Mouse (Mus musculus): ENCODE data around the gene Pja2. TPM values are rescaled to one million over a fixed set of nuclear protein-coding genes. Genes with fewer than 3 reads are reported as not detected.
"Not testable (repeated sequence)": the region's sequence is repeated elsewhere in the genome, so short reads cannot be mapped to it uniquely, and the experiment has no call there.

The Pja2 gene
- polyA plus RNA-seq, 1 experiment from 2014 or later: 29.9 TPM

- WGBS (ENCODE audit: missing documents): 94% methylated on average over 2 of the region's 2 CpGs
- Histone ChIP-seq H3K4me3 (ENCODE audit: inconsistent target) (no peak overlapping the region), H3K36me3 (ENCODE audit: inconsistent target) (no peaks in the 10 kb centered on the region), H3K79me2 (ENCODE audit: inconsistent target) (peaks cover 80% of the 10 kb centered on the region), H3K27ac (no peak overlapping the region)
Measured at GRCm38 (mm10) chr17:64324556-64324955, 7.2 kb downstream of the Pja2 start.

GRCm38 (mm10) chr17:64315428-64315827 is 16.3 kb downstream of the Pja2 start:
- Histone ChIP-seq H3K79me2 (ENCODE audit: inconsistent target) (peaks cover 28% of the 10 kb centered on the region; the same call in 1 of the 2 replicates), H3K4me3 (ENCODE audit: inconsistent target) (no peak overlapping the region), H3K36me3 (ENCODE audit: inconsistent target) (peaks cover 13% of the 10 kb centered on the region; the same call in 1 of the 2 replicates), H3K27ac (no peak overlapping the region)

DNA sequence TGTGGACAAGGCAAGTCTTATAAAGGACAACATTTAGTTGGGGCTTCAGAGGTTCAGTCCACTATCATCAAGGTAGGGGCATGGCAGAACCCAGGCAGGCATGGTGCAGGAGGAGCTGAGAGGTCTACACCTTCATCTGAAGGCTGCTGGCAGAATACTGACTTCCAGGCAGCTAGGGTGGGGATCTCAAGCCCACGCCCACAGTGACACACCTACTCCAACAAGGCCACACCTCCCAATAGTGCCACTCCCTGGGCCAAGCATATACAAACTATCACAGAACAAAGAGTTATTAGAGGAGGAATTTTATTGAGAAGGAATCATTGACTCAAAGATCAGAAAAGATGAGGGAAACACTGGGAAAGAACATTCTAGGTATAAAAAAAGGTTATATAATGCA is 17.2 kb downstream of the Pja2 start:
- peaks cover 28% of the 10 kb centered on the region; the same call in 1 of the 2 replicates for H3K79me2 ChIP-seq (ENCODE audit: inconsistent target)
- peaks cover 14% of the 10 kb centered on the region; the same call in 1 of the 2 replicates for H3K36me3 ChIP-seq (ENCODE audit: inconsistent target)
- H3K4me3 ChIP-seq (ENCODE audit: inconsistent target); H3K27ac ChIP-seq: not testable (repeated sequence)
- 88% methylated on average over 1 of the region's 1 CpGs for WGBS (ENCODE audit: missing documents)

GRCm38 (mm10) chr17:64297628-64298027 is 34.1 kb downstream of the Pja2 start:
- Histone ChIP-seq H3K27ac (no peak overlapping the region), H3K36me3 (ENCODE audit: inconsistent target) (no peaks in the 10 kb centered on the region; the same call in 1 of the 2 replicates), H3K4me3 (ENCODE audit: inconsistent target) (no peak overlapping the region), H3K79me2 (ENCODE audit: inconsistent target) (no peaks in the 10 kb centered on the region)
- 100% methylated on average over 4 of the region's 5 CpGs for WGBS (ENCODE audit: missing documents)

- no peak overlapping the region for H3K27ac ChIP-seq
- H3K79me2 ChIP-seq (ENCODE audit: inconsistent target): no peaks in the 10 kb centered on the region
- no peak overlapping the region for H3K4me3 ChIP-seq (ENCODE audit: inconsistent target)
- WGBS (ENCODE audit: missing documents): 95% methylated on average over 8 of the region's 8 CpGs
- peaks cover 12% of the 10 kb centered on the region; the same call in 1 of the 2 replicates for H3K36me3 ChIP-seq (ENCODE audit: inconsistent target)
Measured at GRCm38 (mm10) chr17:64292740-64293139, 39.0 kb downstream of the Pja2 start.

DNA sequence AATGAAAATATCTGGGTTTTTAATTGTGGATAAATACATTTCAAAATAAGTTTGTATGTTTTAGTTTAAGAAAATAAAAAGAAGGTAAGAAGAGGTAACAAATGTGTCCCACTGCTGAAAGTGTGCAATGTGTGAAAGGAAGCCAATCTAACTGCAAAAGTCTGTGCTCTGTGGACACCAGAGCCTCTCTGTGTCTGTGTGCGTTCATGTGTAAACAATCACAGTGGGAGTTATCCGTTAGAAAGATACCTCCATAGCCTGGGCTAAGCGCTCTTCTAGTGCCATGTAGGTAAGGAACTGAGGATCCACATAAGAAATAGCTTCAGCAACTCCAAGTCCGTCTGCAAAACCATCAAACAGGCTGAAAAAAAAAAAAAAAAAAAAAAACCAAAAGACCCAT is 42.0 kb downstream of the Pja2 start:
- Histone ChIP-seq H3K27ac (no peak overlapping the region), H3K79me2 (ENCODE audit: inconsistent target) (no peaks in the 10 kb centered on the region), H3K36me3 (ENCODE audit: inconsistent target) (peaks cover 31% of the 10 kb centered on the region; the same call in 1 of the 2 replicates), H3K4me3 (ENCODE audit: inconsistent target) (no peak overlapping the region)
- 93% methylated on average over 4 of the region's 4 CpGs for WGBS (ENCODE audit: missing documents)

- Histone ChIP-seq H3K79me2 (ENCODE audit: inconsistent target) (no peaks in the 10 kb centered on the region), H3K4me3 (ENCODE audit: inconsistent target) (no peak overlapping the region), H3K36me3 (ENCODE audit: inconsistent target) (peaks cover 47% of the 10 kb centered on the region; the same call in 1 of the 2 replicates), H3K27ac (no peak overlapping the region)
- 98% methylated on average over 7 of the region's 7 CpGs for WGBS (ENCODE audit: missing documents)
Measured at GRCm38 (mm10) chr17:64288000-64288399, 43.7 kb downstream of the Pja2 start.

GRCm38 (mm10) chr17:64286836-64287235 is 44.9 kb downstream of the Pja2 start:
- WGBS (ENCODE audit: missing documents): 95% methylated on average over 3 of the region's 3 CpGs
- Histone ChIP-seq H3K4me3 (ENCODE audit: inconsistent target) (no peak overlapping the region), H3K27ac (no peak overlapping the region), H3K79me2 (ENCODE audit: inconsistent target) (no peaks in the 10 kb centered on the region), H3K36me3 (ENCODE audit: inconsistent target) (peaks cover 57% of the 10 kb centered on the region; the same call in 1 of the 2 replicates)

DNA sequence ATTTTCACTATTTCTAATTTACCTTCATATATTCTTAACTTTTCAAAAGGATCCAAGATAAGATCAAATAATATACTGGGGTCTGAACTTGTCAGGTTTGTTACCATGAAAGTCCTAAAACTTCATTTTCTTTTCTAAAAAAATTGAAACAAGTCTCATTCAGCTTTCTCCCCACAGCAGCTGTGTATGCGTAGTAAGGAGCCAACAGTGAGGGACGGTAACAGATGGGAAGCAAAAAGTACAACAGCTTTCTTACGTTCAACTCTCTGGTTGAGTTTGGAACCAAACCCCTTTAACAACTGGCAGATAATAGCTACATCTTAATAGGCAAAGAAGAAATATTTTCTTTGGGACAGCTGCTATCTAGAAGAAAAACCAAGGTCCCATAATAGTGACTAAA is 50.3 kb downstream of the Pja2 start:
- WGBS (ENCODE audit: missing documents): 100% methylated on average over 1 of the region's 3 CpGs
- not testable (repeated sequence) for H3K79me2 ChIP-seq (ENCODE audit: inconsistent target); H3K4me3 ChIP-seq (ENCODE audit: inconsistent target); H3K27ac ChIP-seq
- H3K36me3 ChIP-seq (ENCODE audit: inconsistent target): peaks cover 40% of the 10 kb centered on the region; the same call in 1 of the 2 replicates

GRCm38 (mm10) chr17:64277649-64278212 is 54.0 kb downstream of the Pja2 start:
- Histone ChIP-seq H3K4me3 (ENCODE audit: inconsistent target) (no peak overlapping the region), H3K27ac (no peak overlapping the region), H3K79me2 (ENCODE audit: inconsistent target) (no peaks in the 10 kb centered on the region), H3K36me3 (ENCODE audit: inconsistent target) (0 out of 2 replicates have a peak, but pooled peaks cover 8% of the 10 kb centered on the region)
- WGBS (ENCODE audit: missing documents): 71% methylated on average over 9 of the region's 9 CpGs

- Histone ChIP-seq H3K36me3 (ENCODE audit: inconsistent target) (no peaks in the 10 kb centered on the region), H3K27ac (no peak overlapping the region), H3K4me3 (ENCODE audit: inconsistent target) (no peak overlapping the region), H3K79me2 (ENCODE audit: inconsistent target) (no peaks in the 10 kb centered on the region)
- 97% methylated on average over 5 of the region's 5 CpGs for WGBS (ENCODE audit: missing documents)
Measured at GRCm38 (mm10) chr17:64276666-64277065, 55.0 kb downstream of the Pja2 start.

GRCm38 (mm10) chr17:64275188-64275587 is 56.5 kb downstream of the Pja2 start:
- no peaks in the 10 kb centered on the region for H3K79me2 ChIP-seq (ENCODE audit: inconsistent target)
- 99% methylated on average over 4 of the region's 4 CpGs for WGBS (ENCODE audit: missing documents)
- H3K27ac ChIP-seq: no peak overlapping the region
- no peak overlapping the region for H3K4me3 ChIP-seq (ENCODE audit: inconsistent target)
- no peaks in the 10 kb centered on the region for H3K36me3 ChIP-seq (ENCODE audit: inconsistent target)

DNA sequence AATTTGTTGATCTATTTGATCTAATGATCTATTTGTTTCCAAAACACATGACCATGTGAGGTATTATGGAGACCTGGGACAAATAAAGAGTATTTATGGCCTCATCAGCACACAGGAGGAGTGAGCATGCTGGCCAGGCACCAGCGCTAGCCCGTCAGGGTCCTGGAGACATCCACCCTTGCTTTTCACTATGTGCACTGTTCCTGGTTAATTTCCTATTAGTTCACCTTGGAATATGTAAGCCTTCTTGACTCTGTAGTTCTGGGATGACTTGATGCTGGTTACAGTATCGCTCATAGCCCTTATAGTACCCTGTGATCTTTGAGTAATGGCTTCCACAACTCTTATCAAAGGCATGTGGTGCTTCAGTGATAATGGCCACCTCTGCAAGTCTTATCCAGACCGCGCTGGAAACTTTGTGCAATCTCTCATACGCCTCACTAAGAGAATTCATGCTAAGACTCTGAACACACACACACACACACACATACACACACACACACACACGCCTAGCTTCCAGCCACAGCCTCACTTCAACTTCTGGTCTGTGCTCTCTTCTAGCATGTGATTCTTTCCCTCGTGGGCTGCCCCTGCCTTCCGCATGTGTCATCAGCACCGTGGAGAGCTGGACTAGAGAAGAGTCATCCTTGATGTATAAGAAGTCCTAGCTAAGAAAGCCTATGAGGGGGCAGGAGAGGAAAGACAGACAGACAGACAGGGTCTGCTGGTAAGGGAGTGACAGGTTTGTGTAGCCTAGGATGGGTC is 57.2 kb downstream of the Pja2 start:
- H3K27ac ChIP-seq: no peak overlapping the region
- WGBS (ENCODE audit: missing documents): 95% methylated on average over 9 of the region's 10 CpGs

DNA sequence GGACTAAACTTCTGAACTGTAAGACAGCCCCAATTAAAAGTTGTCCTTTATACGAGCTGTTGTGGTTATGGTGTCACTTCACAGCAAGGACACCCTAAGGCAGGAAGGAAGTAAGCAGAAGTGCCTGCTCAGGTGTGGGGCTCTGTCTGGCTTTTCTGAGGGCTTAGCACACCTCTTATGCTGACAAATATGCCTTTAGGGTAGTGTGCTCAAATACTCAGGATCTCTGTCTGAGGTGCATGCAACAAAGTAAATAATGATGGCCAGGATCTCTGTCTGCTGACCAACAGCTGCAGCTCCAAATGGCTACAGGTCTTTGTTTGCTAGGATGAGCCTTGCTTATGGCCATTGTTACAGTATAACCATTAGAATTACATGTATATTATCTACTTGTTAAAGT is 71.1 kb downstream of the Pja2 start:
- no peaks in the 10 kb centered on the region for H3K79me2 ChIP-seq (ENCODE audit: inconsistent target)
- no peak overlapping the region for H3K27ac ChIP-seq
- H3K36me3 ChIP-seq (ENCODE audit: inconsistent target): no peaks in the 10 kb centered on the region
- no peak overlapping the region for H3K4me3 ChIP-seq (ENCODE audit: inconsistent target)
- 91% methylated on average over 1 of the region's 1 CpGs for whole genome bisulfite sequencing (ENCODE audit: missing documents)

More for the DNA sequence above, 57.2 kb downstream of the Pja2 start:
- Histone ChIP-seq H3K4me3 (ENCODE audit: inconsistent target) (no peak overlapping the region), H3K79me2 (ENCODE audit: inconsistent target) (no peaks in the 10 kb centered on the region), H3K36me3 (ENCODE audit: inconsistent target) (no peaks in the 10 kb centered on the region)

GRCm38 (mm10) chr17:64248246-64248645 is 83.5 kb downstream of the Pja2 start:
- Histone ChIP-seq H3K4me3 (ENCODE audit: inconsistent target) (no peak overlapping the region), H3K36me3 (ENCODE audit: inconsistent target) (no peaks in the 10 kb centered on the region), H3K27ac (no peak overlapping the region), H3K79me2 (ENCODE audit: inconsistent target) (no peaks in the 10 kb centered on the region)
- 6% methylated on average over 2 of the region's 3 CpGs for WGBS (ENCODE audit: missing documents)

Data from macrophage (primary cell).